Mouse (Mus musculus): ENCODE results near the gene Sparcl1. TPM values are rescaled to one million over a fixed set of nuclear protein-coding genes. Genes with fewer than 3 reads are reported as not detected.
A peak's percentile ranks its signal among the peaks of the same experiment; 100 is the strongest.

Gene Sparcl1
- 10 to 100 TPM; 24.9 to 34.7 TPM for total RNA-seq (2021)
- long read RNA-seq, experiment 1, transcript Sparcl1-201 (11 exons, 2,759 nt): major isoform, 19 of 22 reads
- long read RNA-seq, experiment 1, partial matches to known transcripts: 3 of 22 reads
- long read RNA-seq, experiment 1, other reads (novel, unspliced or antisense): 0 of 22 reads
- long read RNA-seq, experiment 2, transcript Sparcl1-201 (11 exons, 2,759 nt): major isoform, 9 of 12 reads
- long read RNA-seq, experiment 2, partial matches to known transcripts: 0 of 12 reads
- long read RNA-seq, experiment 2, other reads (novel, unspliced or antisense): 3 of 12 reads

DNA sequence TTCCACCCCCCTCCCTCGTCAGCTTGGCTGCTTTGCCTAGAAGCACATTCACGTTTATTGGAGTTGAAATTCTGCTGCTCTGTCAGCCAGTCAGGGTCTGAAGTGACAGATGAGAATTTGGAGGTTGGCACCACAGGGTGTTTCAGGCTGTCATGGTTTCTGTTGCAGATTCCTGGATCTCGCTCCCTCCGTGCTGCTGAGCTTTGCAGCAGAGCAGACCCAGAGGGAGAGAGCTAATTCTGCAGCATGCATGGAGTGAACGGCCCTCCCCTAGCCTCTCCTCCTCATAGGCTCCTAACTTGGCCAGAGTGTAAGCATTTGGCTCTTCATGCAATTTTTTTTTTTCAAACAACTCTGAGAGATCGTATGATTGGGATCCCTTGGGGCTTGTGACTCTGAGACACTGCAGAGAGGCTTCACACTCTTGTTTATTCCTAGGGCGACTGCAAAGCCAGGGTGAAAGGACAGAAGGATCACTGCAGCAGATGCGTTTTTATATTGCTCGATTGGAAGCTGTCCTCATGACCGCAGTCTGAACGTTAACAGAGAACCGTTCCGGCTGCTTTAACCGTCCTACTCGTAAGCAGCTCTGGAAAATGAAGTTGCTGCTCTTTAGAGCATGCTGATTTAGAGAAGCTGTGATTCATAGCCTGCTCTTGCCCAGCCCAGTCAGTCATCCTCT, at the start of gene Sparcl1:
Gene Sparcl1 (minus strand): TSS at position 243 of the 682 bp plus-strand sequence.
- peak in 1 of 2 experiments; percentile 15 for DNase-seq

DNA sequence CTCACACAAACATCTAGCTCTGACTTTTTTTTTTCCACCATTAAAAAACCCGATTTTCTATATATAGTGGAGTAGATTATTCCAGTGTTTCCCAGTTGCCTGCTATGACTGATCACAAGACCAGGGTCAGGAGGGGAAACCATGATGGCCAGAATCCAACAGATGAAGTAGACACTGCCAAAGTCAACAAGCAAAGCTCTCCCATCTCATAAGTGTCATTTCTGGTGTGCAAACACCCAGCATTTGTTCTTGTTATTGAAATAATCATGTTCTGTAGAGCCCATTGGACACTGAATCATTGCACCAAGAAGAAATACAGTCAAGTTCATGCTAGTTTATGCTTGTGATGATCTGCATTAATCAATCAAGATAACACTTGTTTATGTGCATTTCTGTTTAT, 47.9 kb upstream of the Sparcl1 start:
- DNase-seq: peak; percentile 17 to 39

DNA sequence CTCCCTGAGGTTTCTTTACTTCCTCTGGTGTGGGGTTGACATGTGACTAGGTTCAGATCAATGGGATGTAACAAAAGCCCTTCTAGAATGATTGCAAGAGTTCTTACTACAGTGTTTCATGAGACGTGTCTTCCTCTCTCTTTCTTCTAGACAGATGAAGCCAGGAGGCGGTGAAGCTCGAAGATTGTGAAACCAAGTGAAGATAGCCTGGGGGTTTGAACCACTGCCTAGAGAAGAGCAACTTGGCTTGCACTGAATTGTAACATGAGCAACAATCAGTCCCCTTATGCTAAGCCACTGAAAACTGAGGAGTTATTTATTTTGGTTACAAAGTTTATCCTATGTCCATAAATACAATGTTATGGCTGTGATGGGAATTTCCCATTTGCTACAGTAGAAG, 47.0 kb upstream of the Sparcl1 start:
- DNase-seq: no peak

DNA sequence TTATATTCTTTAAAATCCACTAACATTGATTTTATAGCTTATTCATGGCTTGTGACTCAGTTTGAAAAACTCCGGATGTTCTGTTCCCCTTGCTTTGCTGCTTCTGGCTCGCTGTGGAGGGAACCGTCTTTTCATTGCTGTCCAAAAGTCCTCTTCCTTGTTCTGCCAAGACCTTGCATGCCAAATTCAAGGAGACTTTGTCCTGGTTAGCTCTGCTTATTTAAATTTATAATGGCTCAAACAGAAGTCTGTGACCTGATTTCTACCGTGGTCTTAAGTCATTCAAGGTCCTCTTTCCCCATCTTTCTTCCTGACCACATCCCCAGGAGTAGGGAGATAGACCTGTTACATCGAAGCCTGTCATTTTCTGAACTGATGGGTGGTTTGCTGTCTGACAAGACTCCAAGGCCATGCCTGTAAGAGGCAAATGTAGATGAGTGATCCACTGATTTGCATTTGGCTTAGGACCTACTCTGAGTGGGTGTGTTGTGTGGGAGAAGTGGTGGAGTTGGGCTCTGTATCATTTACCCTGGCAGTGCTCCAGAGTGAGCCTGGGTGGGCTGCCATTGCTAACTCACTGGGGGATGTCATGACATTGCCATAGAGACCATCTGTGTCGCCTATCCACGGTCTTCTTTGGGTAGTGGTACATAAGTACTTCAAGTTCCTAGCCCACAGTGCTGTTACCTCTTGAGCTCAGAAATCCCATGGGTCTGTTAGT, 45.0 kb upstream of the Sparcl1 start:
- peak; percentile 42 to 47 for DNase-seq

DNA sequence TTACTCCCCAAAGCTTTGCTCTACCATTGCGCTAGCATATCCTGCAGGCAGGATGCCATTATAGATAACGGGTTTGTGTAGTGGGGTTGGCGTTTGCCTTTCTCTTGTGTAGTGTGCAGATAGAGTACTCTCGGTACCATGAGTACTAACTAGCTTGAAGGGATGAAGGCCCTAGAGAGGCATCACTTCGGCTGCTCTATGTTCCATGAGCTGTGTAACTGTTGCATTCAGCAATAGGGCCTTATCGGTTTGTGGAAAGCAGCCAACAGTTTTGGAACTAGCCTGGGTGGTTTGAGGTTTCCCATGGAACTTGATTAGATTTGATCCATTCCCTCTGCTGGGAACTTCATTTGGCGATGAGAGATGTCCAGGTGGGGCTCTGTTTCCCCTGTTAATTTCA, 44.2 kb upstream of the Sparcl1 start:
- no peak for DNase-seq

DNA sequence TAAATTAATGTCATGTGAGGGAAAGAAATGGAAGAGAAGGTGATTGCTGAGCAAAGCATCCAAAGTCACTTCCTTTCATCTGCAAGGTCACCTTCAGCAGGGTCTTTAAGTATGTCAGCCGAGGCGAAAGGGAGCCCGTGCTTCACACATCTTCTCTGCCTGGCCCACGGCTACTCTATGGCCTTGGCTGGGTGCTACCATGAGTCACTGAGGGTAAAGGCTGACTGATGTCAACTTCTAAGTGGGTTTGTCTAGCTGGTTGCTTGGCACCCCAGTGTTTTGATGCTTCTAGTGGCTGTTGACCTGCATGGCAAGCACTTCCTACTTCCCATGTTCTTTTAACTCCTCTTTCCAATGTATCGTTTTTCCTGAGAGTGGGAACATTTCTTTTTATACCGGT, 36.7 kb upstream of the Sparcl1 start:
- peak; percentile 62 to 69 for DNase-seq

DNA sequence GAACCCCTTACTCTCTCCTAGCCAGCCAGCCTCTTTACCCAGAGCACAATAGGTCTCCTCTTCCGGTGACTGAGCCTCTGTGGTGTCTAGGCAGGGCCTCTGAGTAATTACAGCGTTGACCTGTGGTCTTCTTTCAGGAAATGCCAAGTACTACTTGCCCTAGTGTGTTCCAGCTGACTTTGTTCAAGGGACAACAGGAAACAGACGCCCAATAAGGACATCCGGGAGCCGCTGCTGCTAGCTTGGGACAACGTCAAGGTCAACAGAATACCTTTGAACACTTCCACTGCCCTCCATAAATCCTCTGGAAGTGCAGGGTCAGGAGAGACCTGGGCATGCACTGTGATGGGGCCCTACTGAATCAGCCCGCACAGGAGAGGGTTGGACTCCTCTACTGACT, 35.8 kb upstream of the Sparcl1 start:
- peak; percentile 69 to 71 for DNase-seq

DNA sequence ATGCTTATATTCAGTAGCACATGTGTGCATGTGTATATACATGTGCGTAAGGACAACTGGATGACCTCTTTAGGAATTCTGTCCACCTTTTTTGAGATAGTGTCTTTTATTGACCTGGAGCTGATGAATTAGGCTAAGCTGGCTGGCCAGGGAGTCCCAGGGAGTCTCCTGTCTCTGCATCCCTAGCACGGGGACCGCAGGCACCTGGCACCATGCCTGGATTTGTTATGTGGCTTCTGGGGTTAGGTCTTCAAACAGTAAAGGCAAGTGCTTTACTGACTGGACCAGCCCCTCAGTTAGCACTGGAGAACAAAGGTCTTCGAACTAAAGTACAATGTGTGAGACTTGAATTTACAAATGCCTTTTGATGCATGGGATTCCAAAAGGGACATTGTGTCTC, 30.5 kb upstream of the Sparcl1 start:
- DNase-seq: no peak

DNA sequence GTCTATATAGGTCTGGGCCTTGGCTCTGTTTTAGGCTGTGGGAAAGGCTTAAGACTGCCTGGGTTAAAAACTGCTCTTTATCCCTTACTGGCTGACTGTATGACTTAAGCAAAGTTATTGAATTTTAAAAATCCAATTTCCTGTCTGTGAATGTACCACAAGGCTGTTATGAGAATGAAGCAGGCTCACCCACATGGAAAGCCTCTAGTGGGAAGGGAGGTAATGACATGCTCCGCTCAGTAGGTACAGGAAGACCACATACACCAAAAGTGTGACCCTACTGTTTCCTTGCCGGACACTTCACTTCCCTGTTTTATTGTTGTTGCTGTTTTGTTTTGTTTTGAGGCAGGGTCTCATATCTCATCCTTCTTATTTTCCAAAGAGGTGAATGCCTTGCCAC, 27.5 kb upstream of the Sparcl1 start:
- DNase-seq: no peak

DNA sequence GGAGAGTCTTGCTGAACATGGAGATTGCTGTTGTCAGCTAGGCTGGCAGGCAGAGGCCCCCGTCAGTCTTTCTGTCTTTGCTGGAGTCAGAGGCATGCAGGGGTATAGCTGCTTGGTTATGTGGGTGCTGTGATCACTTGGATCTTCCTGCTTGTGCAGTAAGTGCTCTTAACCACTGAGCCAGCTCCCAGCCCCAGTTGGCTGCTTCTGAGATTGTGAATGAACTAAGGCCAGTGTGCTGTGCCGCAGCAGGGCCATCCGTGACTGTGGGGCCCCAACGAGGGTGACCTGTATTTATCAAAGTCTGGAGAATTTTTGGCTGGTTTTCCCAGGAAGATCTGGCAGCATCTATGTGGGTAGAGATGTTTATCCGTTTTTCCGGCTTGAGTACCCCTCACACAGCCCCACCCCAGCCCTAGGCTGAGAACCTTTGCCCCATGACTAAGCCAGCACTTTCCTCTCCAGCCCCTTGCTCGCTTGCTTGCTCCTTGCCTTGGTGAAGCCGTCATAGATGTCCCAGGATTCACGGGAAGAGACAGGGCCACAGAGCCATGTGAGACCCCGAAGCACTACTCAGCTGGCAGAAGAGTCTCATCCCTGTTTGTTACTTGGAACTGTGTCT, 24.5 kb upstream of the Sparcl1 start:
- DNase-seq: no peak

DNA sequence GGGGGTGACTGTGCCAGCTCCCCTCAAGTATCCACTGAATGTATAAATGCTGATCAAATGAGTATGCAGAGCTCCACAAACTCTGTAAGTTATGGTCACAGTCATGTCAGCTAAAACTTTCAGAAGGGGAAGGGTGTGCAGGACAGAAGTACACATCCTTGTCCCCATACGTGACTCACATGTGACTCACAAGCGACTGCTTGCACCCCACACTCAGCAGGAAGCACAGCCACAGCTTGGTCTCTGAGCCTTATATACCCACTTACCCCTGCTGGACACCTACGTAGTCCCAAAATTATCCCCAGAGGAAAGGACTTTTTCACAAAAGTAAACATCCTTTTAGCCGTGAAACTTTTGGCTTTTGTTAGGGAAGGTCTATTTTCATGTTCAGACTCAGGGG, 20.2 kb upstream of the Sparcl1 start:
- DNase-seq: peak in 1 of 2 experiments; percentile 41

DNA sequence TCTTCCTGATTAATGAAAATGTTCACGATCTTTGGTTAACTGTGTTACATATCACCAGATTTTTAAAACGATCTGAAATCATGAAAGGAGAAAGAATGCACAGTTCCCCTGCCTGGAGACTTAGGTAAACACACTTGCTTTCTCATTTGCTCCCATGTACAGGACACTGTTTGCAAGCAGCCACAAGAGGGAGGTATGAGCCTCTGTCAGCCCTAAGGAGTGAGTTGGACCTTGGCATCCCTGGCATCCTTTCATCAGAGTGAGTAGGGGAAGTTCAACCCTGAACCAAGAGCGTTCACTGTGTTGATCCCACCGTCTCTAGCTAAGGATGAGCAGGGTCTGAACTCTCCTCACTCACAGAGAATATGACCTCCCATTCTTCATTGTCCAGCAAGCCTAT, 18.0 kb upstream of the Sparcl1 start:
- DNase-seq: peak; percentile 60 to 72

DNA sequence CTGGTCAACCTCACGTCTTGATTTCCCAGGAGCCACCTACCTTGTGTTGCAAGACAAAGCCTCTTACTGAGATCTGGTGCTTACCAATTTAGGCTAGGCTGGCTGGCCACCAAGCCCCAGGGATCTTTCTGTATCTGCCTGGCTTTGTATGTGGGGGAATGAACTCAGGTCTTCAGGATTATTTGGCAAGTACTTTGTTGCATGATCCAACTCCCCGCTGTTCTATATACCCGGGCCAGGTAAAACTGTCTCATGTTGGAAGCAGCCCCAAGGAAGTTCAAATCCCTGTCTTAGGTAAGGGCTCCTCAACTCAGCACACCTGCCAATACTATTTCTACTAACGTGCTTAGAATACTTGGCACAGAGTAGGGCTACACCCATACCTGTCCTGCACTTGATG, 17.4 kb upstream of the Sparcl1 start:
- DNase-seq: no peak

DNA sequence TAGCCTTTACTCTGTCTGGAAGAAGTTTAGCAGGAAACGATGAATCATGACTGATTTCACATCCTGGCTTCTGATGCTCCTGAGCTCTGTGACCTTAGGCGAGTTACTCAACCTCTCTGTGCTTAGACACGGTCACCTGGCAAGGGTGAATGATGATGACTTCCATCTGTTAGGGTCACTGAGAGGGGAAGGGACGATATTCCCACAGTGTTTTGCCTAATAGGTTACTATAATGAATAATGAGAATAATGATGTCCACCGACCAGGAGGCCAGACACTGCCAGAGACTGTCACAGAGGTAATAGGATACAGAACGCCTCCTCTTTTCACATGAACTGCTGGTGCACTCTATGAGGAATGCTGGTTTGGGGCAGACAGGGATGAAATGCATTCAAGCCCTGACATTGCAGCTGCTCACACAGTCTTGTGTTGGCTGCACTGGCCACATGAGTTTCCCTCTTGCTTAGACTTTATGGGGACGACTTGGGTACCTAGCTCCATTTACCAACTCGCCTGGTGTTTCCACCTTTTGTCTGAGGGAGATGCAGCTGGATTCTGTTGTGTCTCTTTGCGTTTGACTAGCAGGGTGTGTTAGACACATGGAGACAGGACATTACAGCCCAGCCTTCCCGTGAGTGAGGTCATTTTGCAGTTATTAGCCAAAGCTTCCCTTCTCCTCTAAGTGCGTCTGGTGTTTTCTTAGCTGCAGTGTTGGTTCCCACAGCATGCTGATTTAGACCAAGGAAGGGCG, 14.9 kb upstream of the Sparcl1 start:
- no peak for DNase-seq

DNA sequence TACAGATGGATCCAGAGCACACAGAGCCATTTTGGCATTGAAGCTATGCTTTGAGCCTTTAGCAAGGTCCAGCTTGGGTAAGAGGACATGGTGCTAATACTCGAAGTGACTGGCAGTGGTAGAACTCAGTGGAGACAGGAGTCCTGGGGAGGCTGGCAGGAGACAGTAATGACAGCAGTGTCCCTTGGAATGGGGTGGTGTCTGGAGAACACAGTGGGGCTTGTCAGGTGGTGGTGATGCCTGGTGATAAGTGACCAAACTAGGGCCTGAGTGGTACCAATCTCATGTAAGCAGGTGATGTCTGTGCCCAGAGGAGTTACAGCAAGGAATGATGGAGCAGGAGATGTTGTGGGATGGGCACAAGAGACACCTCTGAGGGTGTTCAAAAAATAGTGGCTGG, 13.8 kb upstream of the Sparcl1 start:
- no peak for DNase-seq

DNA sequence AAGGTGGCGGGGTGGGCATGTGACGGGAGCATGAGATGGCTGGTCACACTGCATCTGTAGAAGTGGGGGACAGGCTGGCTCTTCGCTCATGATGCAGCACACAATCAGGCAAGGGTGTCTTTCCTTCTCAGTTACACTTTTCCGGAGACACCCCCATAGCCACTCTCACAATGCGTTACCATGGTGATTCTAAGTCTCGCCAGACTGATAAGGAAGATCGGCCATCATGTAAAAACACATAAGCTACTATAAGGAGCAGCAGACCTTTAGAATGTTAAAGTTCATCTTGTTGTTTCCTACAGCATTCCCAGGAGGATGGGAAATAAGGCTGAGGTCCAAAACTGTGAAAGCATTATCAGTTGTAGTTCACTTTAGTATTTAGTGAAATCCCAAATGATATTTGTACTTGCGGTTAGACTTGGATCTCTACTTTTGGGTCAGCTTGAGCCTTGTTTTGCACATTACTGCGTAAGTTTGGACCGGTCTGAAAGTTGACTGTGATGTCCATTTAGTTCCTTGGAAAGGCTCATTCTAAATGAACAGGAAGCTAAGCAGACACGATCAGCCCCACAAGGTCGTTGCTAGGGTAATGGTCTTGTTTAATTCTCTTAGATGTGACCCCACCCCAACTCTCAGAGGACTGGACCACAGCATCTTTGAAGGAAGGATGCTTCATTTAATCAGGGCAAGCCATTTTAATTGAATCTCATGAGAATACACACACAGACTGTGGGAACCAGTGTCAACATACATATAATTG, 13.2 kb upstream of the Sparcl1 start:
- no peak for DNase-seq

DNA sequence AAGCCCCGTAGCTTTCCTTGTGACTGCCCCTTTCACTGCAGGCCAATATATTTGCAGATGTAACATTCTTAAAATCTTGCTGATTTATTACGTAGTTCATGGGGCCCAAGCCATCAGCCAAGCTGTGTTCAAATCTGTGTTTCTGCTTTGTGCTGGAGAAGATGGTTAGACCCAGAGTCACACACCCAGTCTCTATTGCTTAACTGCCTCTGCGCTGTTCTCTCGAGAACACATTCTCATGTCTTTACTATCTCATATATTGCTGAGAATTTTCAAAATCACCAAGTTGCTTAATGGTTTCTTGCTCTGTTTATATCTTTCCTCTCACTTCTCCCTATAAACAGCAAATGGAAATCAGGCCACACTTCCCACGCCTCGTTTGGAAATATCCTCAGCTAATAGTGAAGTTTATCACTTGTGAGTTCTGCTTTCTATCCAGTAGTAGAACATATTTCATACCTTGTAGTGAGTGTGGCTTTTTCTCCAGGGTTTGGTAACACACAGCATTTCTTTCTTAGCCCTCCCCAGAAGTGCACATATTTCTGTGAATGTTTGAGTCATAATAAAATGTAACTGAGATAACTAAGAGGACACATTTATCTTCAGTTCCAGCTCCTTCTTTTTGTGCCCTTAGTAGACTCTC, 10.6 kb upstream of the Sparcl1 start:
- DNase-seq: no peak

DNA sequence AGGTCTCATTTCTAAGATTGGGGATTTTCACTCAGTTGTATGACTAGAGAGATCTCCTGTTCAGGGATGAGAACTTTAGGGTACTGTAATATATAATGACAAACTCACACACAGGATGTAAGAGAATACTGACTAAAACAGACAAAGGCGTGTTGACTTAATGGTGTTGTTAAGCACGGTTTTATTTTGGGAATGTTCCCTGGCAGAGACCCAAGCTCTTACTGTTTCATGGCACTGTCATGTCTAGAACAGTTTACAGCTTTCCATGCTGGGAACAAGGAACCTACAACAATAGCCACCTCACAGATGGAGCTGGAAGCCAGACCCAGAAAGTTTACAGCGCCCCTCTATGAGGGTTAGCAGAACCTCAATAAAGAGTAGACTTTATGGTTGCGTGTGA, 2.4 kb upstream of the Sparcl1 start:
- no peak for DNase-seq

DNA sequence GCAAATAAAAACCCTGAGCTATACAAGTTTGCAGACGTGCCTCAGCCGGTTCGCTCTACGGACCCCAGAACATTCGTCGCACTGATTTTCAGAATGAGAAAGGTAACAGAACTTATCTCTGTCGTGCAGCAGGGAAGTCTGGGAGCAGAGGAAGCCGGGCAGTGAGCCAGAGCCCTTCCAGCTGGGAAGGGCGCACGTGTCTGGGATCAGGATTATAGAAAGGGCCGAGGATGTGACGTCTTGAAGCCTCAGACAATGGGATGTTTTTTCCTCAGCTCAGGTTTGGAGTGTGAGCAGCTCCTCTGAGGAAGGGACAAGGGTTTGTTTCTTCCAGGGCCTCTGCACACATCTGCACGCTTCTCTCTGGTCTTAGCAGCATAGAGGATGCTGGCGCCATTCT, 1.6 kb upstream of the Sparcl1 start:
- peak; percentile 58 to 73 for DNase-seq

DNA sequence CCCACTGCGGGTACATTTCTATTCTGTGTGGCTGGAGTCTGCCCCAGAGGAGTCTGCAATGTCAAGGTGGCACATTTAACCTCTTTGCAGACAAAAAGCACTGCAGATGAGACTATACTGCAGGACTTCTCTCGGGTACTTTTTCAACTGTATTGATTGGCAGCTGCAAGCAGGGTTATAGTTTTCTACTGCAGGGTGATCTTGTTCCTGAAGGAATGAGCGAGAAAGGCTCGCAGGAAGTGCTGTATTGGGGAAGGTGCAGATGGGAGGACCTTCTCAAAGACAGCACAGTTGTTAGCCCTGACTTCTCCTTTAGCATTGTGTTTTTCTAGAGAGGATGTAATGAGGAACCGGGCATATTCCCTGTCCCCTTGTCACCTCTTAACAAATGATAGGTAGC, 1.0 kb downstream of the Sparcl1 start:
- DNase-seq: no peak

DNA sequence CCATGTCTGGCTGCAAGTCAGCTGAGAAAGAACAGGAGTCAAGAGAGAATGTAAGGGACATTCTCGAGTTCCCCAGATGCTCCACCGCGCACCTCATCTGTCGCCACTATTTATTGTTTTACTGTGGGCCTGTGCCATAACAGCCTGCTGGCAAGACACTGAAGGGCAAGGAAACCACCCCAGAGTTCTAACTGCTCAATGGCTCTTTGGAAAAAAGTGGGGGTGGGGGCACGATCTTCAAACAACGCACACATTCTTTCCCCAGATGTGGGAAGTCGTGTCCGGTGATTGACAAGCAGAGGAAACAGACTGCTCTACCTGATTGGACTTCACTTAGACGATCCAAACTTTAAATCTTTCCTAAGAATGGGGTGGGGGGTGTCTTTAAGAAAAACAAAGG, 1.5 kb downstream of the Sparcl1 start:
- DNase-seq: no peak
